Mouse (Mus musculus): ENCODE measurements around the gene Ndufaf2. TPM values are rescaled to one million over a fixed set of nuclear protein-coding genes. Genes with fewer than 3 reads are reported as not detected.

Gene Ndufaf2
- total and polyA plus RNA-seq, 3 experiments: 13.7 to 55.8 (median 23.6) TPM

DNA sequence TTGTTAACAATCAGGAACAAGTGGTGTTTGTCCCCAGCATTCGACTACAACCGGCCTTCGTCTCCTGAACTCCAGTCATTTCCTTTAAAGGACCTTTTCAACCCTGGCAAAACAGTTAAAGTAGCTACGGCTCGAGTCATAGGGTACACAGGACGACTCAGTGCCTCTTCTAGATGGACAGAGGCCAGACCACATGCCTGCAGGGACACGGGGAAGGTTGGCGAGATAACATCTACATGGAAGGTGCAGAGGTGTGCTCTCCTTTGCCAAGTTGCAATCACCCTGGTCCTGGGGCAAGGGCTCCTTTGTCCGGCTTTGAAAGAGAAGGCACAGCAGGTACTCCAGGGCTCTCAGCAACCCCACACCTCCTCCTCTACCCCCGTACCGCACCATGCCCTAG lies 195.0 kb downstream of the Ndufaf2 start:
- no peak for DNase-seq (ENCODE audit: low spot score)
- no peaks in the 10 kb centered on the region for H3K36me3 ChIP-seq (replicated peaks)
- no peaks in the 10 kb centered on the region for H3K9me3 ChIP-seq (replicated peaks)
- H3K27me3 ChIP-seq (ENCODE audit: insufficient read depth, low read length): peaks cover 30% of the 10 kb centered on the region
- no peak overlapping the region for H3K4me3 ChIP-seq (ENCODE audit: low read depth, low read length)
- ATAC-seq (ENCODE audit: extremely low read depth, insufficient number of reproducible peaks, low FRiP score, poor library complexity, severe bottlenecking): no peak
- TF ChIP-seq POLR2AphosphoS5 (IDR thresholded peaks at IDR 0.05; ENCODE audit: insufficient replicate concordance, low read depth, low read length): no peak
- TF ChIP-seq CTCF (IDR thresholded peaks at IDR 0.05; ENCODE audit: low read depth, low read length): no peak
- TF ChIP-seq GATA2 (IDR thresholded peaks at IDR 0.05; ENCODE audit: borderline replicate concordance, low read depth, low read length): no peak
- TF ChIP-seq TAL1 (conservative IDR thresholded peaks at IDR 0.05; ENCODE audit: low read depth, low read length): no peak
- TF ChIP-seq GATA1 (IDR thresholded peaks at IDR 0.05; ENCODE audit: borderline replicate concordance, low read length): no peak
- H3K4me1 ChIP-seq (ENCODE audit: insufficient read depth, low read depth, low read length): no peaks in the 10 kb centered on the region

DNA sequence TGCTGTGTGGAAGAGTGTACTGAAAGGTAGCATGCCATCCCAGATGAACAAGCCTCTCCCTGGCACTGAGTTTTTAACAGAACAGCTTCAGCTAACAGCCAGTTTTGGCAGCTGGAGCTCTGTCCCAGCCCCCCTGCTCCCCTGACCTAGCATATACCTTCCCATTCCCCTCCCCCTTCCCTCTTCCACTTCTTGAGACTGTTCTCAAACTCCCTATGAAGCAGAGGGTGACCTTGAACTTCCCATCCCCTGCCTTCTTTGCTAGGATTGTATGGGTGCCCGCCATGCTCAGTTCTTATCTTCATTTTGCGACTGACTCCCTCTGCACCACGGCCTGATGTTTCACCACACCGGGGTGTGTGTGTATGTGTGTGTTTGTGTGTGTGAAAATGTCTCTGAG lies 195.7 kb downstream of the Ndufaf2 start:
- H3K4me1 ChIP-seq (ENCODE audit: insufficient read depth, low read depth, low read length): no peaks in the 10 kb centered on the region
- no peaks in the 10 kb centered on the region for H3K36me3 ChIP-seq (replicated peaks)
- DNase-seq (ENCODE audit: low spot score) (no peak), ATAC-seq (ENCODE audit: extremely low read depth, insufficient number of reproducible peaks, low FRiP score, poor library complexity, severe bottlenecking) (no peak)
- TF ChIP-seq GATA1 (IDR thresholded peaks at IDR 0.05; ENCODE audit: borderline replicate concordance, low read length) (no peak), CTCF (IDR thresholded peaks at IDR 0.05; ENCODE audit: low read depth, low read length) (no peak), TAL1 (conservative IDR thresholded peaks at IDR 0.05; ENCODE audit: low read depth, low read length) (no peak), POLR2AphosphoS5 (IDR thresholded peaks at IDR 0.05; ENCODE audit: insufficient replicate concordance, low read depth, low read length) (no peak), GATA2 (IDR thresholded peaks at IDR 0.05; ENCODE audit: borderline replicate concordance, low read depth, low read length) (no peak)
- H3K27me3 ChIP-seq (ENCODE audit: insufficient read depth, low read length): peaks cover 30% of the 10 kb centered on the region
- H3K4me3 ChIP-seq (ENCODE audit: low read depth, low read length): no peak overlapping the region
- no peaks in the 10 kb centered on the region for H3K9me3 ChIP-seq (replicated peaks)

DNA sequence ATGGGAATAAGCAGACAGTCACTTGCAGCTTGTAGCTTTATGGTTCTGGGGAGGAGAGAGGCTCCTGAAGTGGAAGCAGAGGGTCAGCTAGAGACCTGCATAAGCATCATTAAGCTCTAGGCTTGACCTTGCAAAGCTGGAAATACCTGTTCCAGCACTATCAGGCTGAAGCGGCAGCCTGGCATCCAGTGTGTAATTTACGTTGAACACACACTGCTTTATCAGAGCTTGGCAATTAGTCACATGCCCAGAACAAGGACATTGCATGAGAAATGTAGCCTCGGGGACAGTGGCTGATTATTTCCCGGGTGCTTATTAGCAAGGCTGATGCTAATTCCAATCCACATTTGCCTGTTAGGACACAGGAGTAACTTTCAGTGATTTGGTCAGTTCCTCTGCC lies 196.5 kb downstream of the Ndufaf2 start:
- no peaks in the 10 kb centered on the region for H3K9me3 ChIP-seq (replicated peaks)
- ATAC-seq (ENCODE audit: extremely low read depth, insufficient number of reproducible peaks, low FRiP score, poor library complexity, severe bottlenecking): no peak
- no peak for TF ChIP-seq TAL1 (conservative IDR thresholded peaks at IDR 0.05; ENCODE audit: low read depth, low read length)
- no peak for TF ChIP-seq POLR2AphosphoS5 (IDR thresholded peaks at IDR 0.05; ENCODE audit: insufficient replicate concordance, low read depth, low read length)
- TF ChIP-seq GATA1 (IDR thresholded peaks at IDR 0.05; ENCODE audit: borderline replicate concordance, low read length): no peak
- no peak for TF ChIP-seq GATA2 (IDR thresholded peaks at IDR 0.05; ENCODE audit: borderline replicate concordance, low read depth, low read length)
- TF ChIP-seq CTCF (IDR thresholded peaks at IDR 0.05; ENCODE audit: low read depth, low read length): no peak
- no peaks in the 10 kb centered on the region for H3K4me1 ChIP-seq (ENCODE audit: insufficient read depth, low read depth, low read length)
- no peaks in the 10 kb centered on the region for H3K36me3 ChIP-seq (replicated peaks)
- peaks cover 30% of the 10 kb centered on the region for H3K27me3 ChIP-seq (ENCODE audit: insufficient read depth, low read length)
- DNase-seq (ENCODE audit: low spot score): no peak
- no peak overlapping the region for H3K4me3 ChIP-seq (ENCODE audit: low read depth, low read length)

DNA sequence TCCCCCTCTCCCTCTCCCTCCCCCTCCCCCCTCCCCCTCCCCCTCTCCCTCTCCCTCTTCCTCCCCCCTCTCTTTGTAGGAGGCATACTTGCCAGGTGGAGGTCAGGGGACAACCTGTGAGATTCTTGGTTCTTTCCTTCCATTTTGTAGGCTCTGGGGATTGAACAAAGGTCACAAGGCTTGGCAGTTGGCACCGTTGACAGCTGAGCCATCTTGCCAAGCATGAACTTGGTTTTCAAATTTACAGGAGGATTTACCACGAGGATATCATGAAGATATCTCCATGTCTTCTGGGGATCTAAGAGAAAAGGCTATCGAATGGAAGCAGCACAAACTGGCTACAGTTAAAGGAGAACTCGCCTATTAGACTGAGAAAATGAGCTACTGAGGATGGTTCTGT lies 196.9 kb downstream of the Ndufaf2 start:
- Histone ChIP-seq H3K36me3 (replicated peaks) (no peaks in the 10 kb centered on the region), H3K9me3 (replicated peaks) (no peaks in the 10 kb centered on the region), H3K4me3 (ENCODE audit: low read depth, low read length) (no peak overlapping the region), H3K4me1 (ENCODE audit: insufficient read depth, low read depth, low read length) (no peaks in the 10 kb centered on the region), H3K27me3 (ENCODE audit: insufficient read depth, low read length) (peaks cover 30% of the 10 kb centered on the region)
- TF ChIP-seq GATA1 (IDR thresholded peaks at IDR 0.05; ENCODE audit: borderline replicate concordance, low read length): no peak
- no peak for TF ChIP-seq TAL1 (conservative IDR thresholded peaks at IDR 0.05; ENCODE audit: low read depth, low read length)
- no peak for TF ChIP-seq CTCF (IDR thresholded peaks at IDR 0.05; ENCODE audit: low read depth, low read length)
- no peak for TF ChIP-seq POLR2AphosphoS5 (IDR thresholded peaks at IDR 0.05; ENCODE audit: insufficient replicate concordance, low read depth, low read length)
- no peak for TF ChIP-seq GATA2 (IDR thresholded peaks at IDR 0.05; ENCODE audit: borderline replicate concordance, low read depth, low read length)
- DNase-seq (ENCODE audit: low spot score) (no peak), ATAC-seq (ENCODE audit: extremely low read depth, insufficient number of reproducible peaks, low FRiP score, poor library complexity, severe bottlenecking) (no peak)

DNA sequence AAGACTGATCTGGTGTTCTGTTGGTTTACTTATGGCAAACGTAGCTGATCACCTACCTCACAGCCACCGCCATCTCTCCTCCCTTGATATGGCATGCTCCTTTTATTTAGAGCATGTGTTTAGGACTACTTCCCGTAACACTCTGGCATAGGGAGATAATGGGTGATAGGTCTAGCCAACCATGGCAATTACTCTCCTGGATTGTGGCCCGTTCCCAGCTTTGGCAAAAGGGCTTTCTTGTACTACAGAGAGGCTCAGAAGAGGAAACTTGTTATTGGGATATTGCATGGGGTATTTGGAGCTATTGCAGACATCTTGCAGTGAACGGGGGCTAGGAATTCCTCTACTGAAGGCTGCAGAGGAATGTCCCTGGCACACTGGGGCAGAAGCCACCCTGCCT lies 197.9 kb downstream of the Ndufaf2 start:
- Histone ChIP-seq H3K9me3 (replicated peaks) (no peaks in the 10 kb centered on the region), H3K4me3 (ENCODE audit: low read depth, low read length) (no peak overlapping the region), H3K27me3 (ENCODE audit: insufficient read depth, low read length) (peaks cover 27% of the 10 kb centered on the region), H3K36me3 (replicated peaks) (no peaks in the 10 kb centered on the region), H3K4me1 (ENCODE audit: insufficient read depth, low read depth, low read length) (no peaks in the 10 kb centered on the region)
- DNase-seq (ENCODE audit: low spot score) (no peak), ATAC-seq (ENCODE audit: extremely low read depth, insufficient number of reproducible peaks, low FRiP score, poor library complexity, severe bottlenecking) (no peak)
- TF ChIP-seq GATA1 (IDR thresholded peaks at IDR 0.05; ENCODE audit: borderline replicate concordance, low read length) (no peak), CTCF (IDR thresholded peaks at IDR 0.05; ENCODE audit: low read depth, low read length) (no peak), GATA2 (IDR thresholded peaks at IDR 0.05; ENCODE audit: borderline replicate concordance, low read depth, low read length) (no peak), POLR2AphosphoS5 (IDR thresholded peaks at IDR 0.05; ENCODE audit: insufficient replicate concordance, low read depth, low read length) (no peak), TAL1 (conservative IDR thresholded peaks at IDR 0.05; ENCODE audit: low read depth, low read length) (no peak)

DNA sequence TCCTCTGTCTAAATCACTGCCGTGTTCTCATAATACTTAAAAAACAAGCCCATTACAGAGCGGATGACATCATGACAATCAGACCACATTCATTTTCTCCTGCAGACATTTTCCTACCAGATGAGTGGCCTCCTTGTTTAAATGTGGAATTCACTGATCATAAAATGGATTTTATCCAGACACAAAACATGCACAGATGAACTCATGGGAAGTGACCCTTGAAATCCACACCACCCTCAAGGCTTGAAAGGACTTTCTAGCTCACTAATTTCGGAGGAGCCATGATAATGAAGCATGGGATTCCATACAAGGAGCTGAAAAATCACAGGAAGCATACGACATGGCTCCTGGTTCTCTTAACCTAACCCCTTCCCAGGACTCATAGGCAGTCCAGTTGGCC lies 198.5 kb downstream of the Ndufaf2 start:
- no peak for ATAC-seq (ENCODE audit: extremely low read depth, insufficient number of reproducible peaks, low FRiP score, poor library complexity, severe bottlenecking)
- Histone ChIP-seq H3K27me3 (ENCODE audit: insufficient read depth, low read length) (peaks cover 26% of the 10 kb centered on the region), H3K36me3 (replicated peaks) (no peaks in the 10 kb centered on the region), H3K9me3 (replicated peaks) (no peaks in the 10 kb centered on the region), H3K4me3 (ENCODE audit: low read depth, low read length) (no peak overlapping the region), H3K4me1 (ENCODE audit: insufficient read depth, low read depth, low read length) (no peaks in the 10 kb centered on the region)
- DNase-seq (ENCODE audit: low spot score): no peak
- TF ChIP-seq POLR2AphosphoS5 (IDR thresholded peaks at IDR 0.05; ENCODE audit: insufficient replicate concordance, low read depth, low read length): no peak
- TF ChIP-seq CTCF (IDR thresholded peaks at IDR 0.05; ENCODE audit: low read depth, low read length): no peak
- TF ChIP-seq GATA2 (IDR thresholded peaks at IDR 0.05; ENCODE audit: borderline replicate concordance, low read depth, low read length): no peak
- no peak for TF ChIP-seq TAL1 (conservative IDR thresholded peaks at IDR 0.05; ENCODE audit: low read depth, low read length)
- no peak for TF ChIP-seq GATA1 (IDR thresholded peaks at IDR 0.05; ENCODE audit: borderline replicate concordance, low read length)
